Mouse (Mus musculus) lung, embryonic 14.5 days (tissue): ENCODE results near the gene Themis3. TPM values are rescaled to one million over a fixed set of nuclear protein-coding genes. Genes with fewer than 3 reads are reported as not detected.
A peak's percentile ranks its signal among the peaks of the same experiment; 100 is the strongest.

Source experiments
- ATAC-seq: fragments of 200-750 bp; cut with Nextera tagmentation; 2 replicates; pipeline ENCODE4 v1.8.0; 2017; ENCODE audit warnings: mild to moderate bottlenecking, moderate TSS enrichment, moderate library complexity; ENCODE audit not compliant: insufficient read depth
- DNase-seq: peaks from one replicate; pipeline ENCODE4 v3.0.0-alpha.2; 2015
- H3K27ac ChIP-seq: fragments of 300-500 bp; sonication (generic); 2 replicates; pipeline ENCODE4 v1.5.1; 2014; ENCODE audit warnings: low read depth, mild to moderate bottlenecking, moderate library complexity
- H3K27me3 ChIP-seq: fragments of 300-500 bp; sonication (generic); 2 replicates; pipeline ENCODE4 v1.6.1; 2014; ENCODE audit warnings: low read length, control low read depth; ENCODE audit not compliant: insufficient read depth
- H3K36me3 ChIP-seq: fragments of 300-500 bp; sonication (generic); 2 replicates; pipeline ENCODE4 v1.6.1; 2014; ENCODE audit warnings: control low read depth; ENCODE audit not compliant: insufficient read depth
- H3K4me1 ChIP-seq: fragments of 300-500 bp; sonication (generic); 2 replicates; pipeline ENCODE4 v1.6.1; 2014; ENCODE audit warnings: antibody characterized with exemption, control low read depth; ENCODE audit not compliant: insufficient read depth
- H3K4me2 ChIP-seq: fragments of 300-500 bp; sonication (generic); 2 replicates; pipeline ENCODE4 v1.6.1; 2014; ENCODE audit warnings: mild to moderate bottlenecking
- H3K4me3 ChIP-seq: fragments of 300-500 bp; sonication (generic); 2 replicates; pipeline ENCODE4 v1.5.1; 2014; ENCODE audit warnings: low read depth, low read length
- H3K9ac ChIP-seq: fragments of 300-500 bp; sonication (generic); 2 replicates; pipeline ENCODE4 v1.6.1; 2014
- H3K9me3 ChIP-seq: fragments of 300-500 bp; sonication (generic); 2 replicates; pipeline ENCODE4 v1.6.1; 2016; ENCODE audit warnings: low read depth, low read length, control low read depth
- CTCF ChIP-seq: IDR thresholded peaks from 2 replicates; pipeline ENCODE4 v1.5.1; 2016; ENCODE audit warnings: antibody characterized with exemption, low read depth
- WGBS: fragments of 180-500 bp; shearing (Covaris S2); extraction: QIAGEN DNeasy Blood & Tissue Kit; methylation state at CpG from one replicate; pipeline ENCODE4 v1.1.7; 2014; 5-methylcytosine and 5-hydroxymethylcytosine counted together
- polyA plus RNA-seq: library from polyadenylated mRNA; unstranded; fragments of >200 nt; fragmentation: Nextera tagmentation; extraction: Ambion mirVana; gene quantifications from 2 replicates; pipeline ENCODE4 v1.2.1, GENCODE M21; 2014

Gene Themis3
- polyA plus RNA-seq, 1 experiment from 2014 or later: 0.16 TPM

GRCm38 (mm10) chr17:66518877-66519553 lies 75.4 kb downstream of the Themis3 start:
- Histone ChIP-seq H3K27me3 (no peaks in the 10 kb centered on the region), H3K4me3 (peak overlapping the region; percentile 99), H3K9me3 (no peaks in the 10 kb centered on the region), H3K4me1 (0 out of 2 replicates have a peak, but pooled peaks cover 5% of the 10 kb centered on the region), H3K36me3 (no peaks in the 10 kb centered on the region; the same call in 1 of the 2 replicates), H3K27ac (peak overlapping the region; percentile 42; the same call in 1 of the 2 replicates), H3K4me2 (peak overlapping the region; percentile 78), H3K9ac (peak overlapping the region; percentile 96)
- no peak for TF ChIP-seq CTCF
- WGBS: under 1% methylated on average over 50 of the region's 57 CpGs
- ATAC-seq (peak; percentile 65), DNase-seq (peak; percentile 50)

- no peak overlapping the region for H3K4me2 ChIP-seq
- H3K4me1 ChIP-seq: 0 out of 2 replicates have a peak, but pooled peaks cover 5% of the 10 kb centered on the region
- H3K9me3 ChIP-seq: no peaks in the 10 kb centered on the region
- no peak overlapping the region for H3K9ac ChIP-seq
- H3K36me3 ChIP-seq: no peaks in the 10 kb centered on the region; the same call in 1 of the 2 replicates
- no peak for ATAC-seq
- H3K4me3 ChIP-seq: no peak overlapping the region
- no peak overlapping the region for H3K27ac ChIP-seq
- 81% methylated on average over 4 of the region's 4 CpGs for WGBS
- TF ChIP-seq CTCF: no peak
- DNase-seq: no peak
- no peaks in the 10 kb centered on the region for H3K27me3 ChIP-seq
Observed at GRCm38 (mm10) chr17:66516953-66517352, 77.5 kb downstream of the Themis3 start.

- Histone ChIP-seq H3K4me2 (no peak overlapping the region), H3K4me1 (peaks cover 16% of the 10 kb centered on the region; the same call in 1 of the 2 replicates), H3K9ac (no peak overlapping the region), H3K9me3 (no peaks in the 10 kb centered on the region), H3K36me3 (no peaks in the 10 kb centered on the region; the same call in 1 of the 2 replicates), H3K27ac (no peak overlapping the region), H3K4me3 (no peak overlapping the region), H3K27me3 (no peaks in the 10 kb centered on the region)
- WGBS: 86% methylated on average over 10 of the region's 10 CpGs
- TF ChIP-seq CTCF: no peak
- ATAC-seq (no peak), DNase-seq (no peak)
Observed at GRCm38 (mm10) chr17:66514288-66514995, 80.0 kb downstream of the Themis3 start.

- 64% methylated on average over 15 of the region's 15 CpGs for WGBS
- TF ChIP-seq CTCF: no peak
- DNase-seq (peak; percentile 15), ATAC-seq (peak; percentile 14; the same call in 1 of the 2 replicates)
- Histone ChIP-seq H3K4me1 (peaks cover 11% of the 10 kb centered on the region; the same call in 1 of the 2 replicates), H3K4me2 (no peak overlapping the region), H3K4me3 (no peak overlapping the region), H3K9me3 (no peaks in the 10 kb centered on the region), H3K9ac (no peak overlapping the region), H3K27me3 (no peaks in the 10 kb centered on the region), H3K27ac (no peak overlapping the region; the same call in 1 of the 2 replicates), H3K36me3 (no peaks in the 10 kb centered on the region; the same call in none of the 2 replicates)
Observed at GRCm38 (mm10) chr17:66512202-66512956, 82.0 kb downstream of the Themis3 start.

GRCm38 (mm10) chr17:66510221-66510683 lies 84.2 kb downstream of the Themis3 start:
- WGBS: 14% methylated on average over 10 of the region's 10 CpGs
- no peak overlapping the region for H3K4me2 ChIP-seq
- no peak for TF ChIP-seq CTCF
- no peaks in the 10 kb centered on the region for H3K27me3 ChIP-seq
- H3K9me3 ChIP-seq: no peaks in the 10 kb centered on the region
- H3K9ac ChIP-seq: no peak overlapping the region
- ATAC-seq (peak; percentile 82), DNase-seq (peak; percentile 78)
- H3K4me1 ChIP-seq: peaks cover 11% of the 10 kb centered on the region; the same call in 1 of the 2 replicates
- H3K27ac ChIP-seq: peak overlapping the region; percentile 63
- H3K4me3 ChIP-seq: no peak overlapping the region
- H3K36me3 ChIP-seq: peaks cover 11% of the 10 kb centered on the region

- 81% methylated on average over 9 of the region's 9 CpGs for WGBS
- peaks cover 11% of the 10 kb centered on the region; the same call in 1 of the 2 replicates for H3K4me1 ChIP-seq
- DNase-seq: no peak
Observed at GRCm38 (mm10) chr17:66507049-66507954, 87.1 kb downstream of the Themis3 start.

More at GRCm38 (mm10) chr17:66507049-66507954, 87.1 kb downstream of the Themis3 start:
- Histone ChIP-seq H3K27me3 (no peaks in the 10 kb centered on the region), H3K4me3 (no peak overlapping the region), H3K9ac (no peak overlapping the region), H3K36me3 (peaks cover 35% of the 10 kb centered on the region), H3K4me2 (no peak overlapping the region), H3K27ac (no peak overlapping the region), H3K9me3 (no peaks in the 10 kb centered on the region)
- ATAC-seq: no peak
- TF ChIP-seq CTCF: no peak
